Mouse (Mus musculus) midbrain, embryonic 15.5 days (tissue): ENCODE data around the gene Stx17. TPM values are rescaled to one million over a fixed set of nuclear protein-coding genes. Genes with fewer than 3 reads are reported as not detected.

Experiments used
- ATAC-seq: fragments of 200-750 bp; cut with Nextera tagmentation; replicated peaks from 2 replicates; pipeline ENCODE4 v1.8.0; 2017; ENCODE audit warnings: moderate TSS enrichment
- H3K27ac ChIP-seq: fragments of 300-500 bp; sonication (generic); 2 replicates; pipeline ENCODE4 v1.5.1; 2015; ENCODE audit warnings: mild to moderate bottlenecking, inconsistent platforms
- H3K27me3 ChIP-seq: fragments of 300-500 bp; sonication (generic); replicated peaks from 2 replicates; pipeline ENCODE4 v1.6.1; 2015; ENCODE audit warnings: inconsistent platforms
- H3K36me3 ChIP-seq: fragments of 300-500 bp; sonication (generic); replicated peaks from 2 replicates; pipeline ENCODE4 v1.6.1; 2015; ENCODE audit warnings: inconsistent platforms
- H3K4me1 ChIP-seq: fragments of 300-500 bp; sonication (generic); 2 replicates; pipeline ENCODE4 v1.6.1; 2015; ENCODE audit warnings: inconsistent platforms
- H3K4me2 ChIP-seq: fragments of 300-500 bp; sonication (generic); 2 replicates; pipeline ENCODE4 v1.6.1; 2015; ENCODE audit warnings: inconsistent platforms, mild to moderate bottlenecking, moderate library complexity
- H3K4me3 ChIP-seq: fragments of 300-500 bp; sonication (generic); 2 replicates; pipeline ENCODE4 v1.5.1; 2015; ENCODE audit warnings: mild to moderate bottlenecking, inconsistent platforms
- H3K9ac ChIP-seq: fragments of 300-500 bp; sonication (generic); 2 replicates; pipeline ENCODE4 v1.6.1; 2015; ENCODE audit warnings: mild to moderate bottlenecking, inconsistent platforms
- H3K9me3 ChIP-seq: fragments of 300-500 bp; sonication (generic); 2 replicates; pipeline ENCODE4 v1.6.1; 2016; ENCODE audit warnings: inconsistent platforms
- WGBS: fragments of 180-500 bp; shearing (Covaris S2); methylation state at CpG from one replicate; pipeline ENCODE4 v1.1.7; 2015; ENCODE audit warnings: mixed read lengths; 5-methylcytosine and 5-hydroxymethylcytosine counted together
- microRNA counts: library from miRNA; unstranded; fragments of <30 nt; microRNA quantifications from one replicate; lab custom pipeline; 2016
- microRNA-seq: library from miRNA; unstranded; fragments of <30 nt; microRNA quantifications from one replicate; pipeline ENCODE4, GENCODE M21; 2016
- polyA plus RNA-seq: library from polyadenylated mRNA; unstranded; fragments of >200 nt; fragmentation: Nextera tagmentation; extraction: Ambion mirVana; gene quantifications from 2 replicates; pipeline ENCODE4 v1.2.1, GENCODE M21; 2015

The Stx17 gene
- polyA plus RNA-seq, 1 experiment from 2014 or later: 23.0 TPM

DNA sequence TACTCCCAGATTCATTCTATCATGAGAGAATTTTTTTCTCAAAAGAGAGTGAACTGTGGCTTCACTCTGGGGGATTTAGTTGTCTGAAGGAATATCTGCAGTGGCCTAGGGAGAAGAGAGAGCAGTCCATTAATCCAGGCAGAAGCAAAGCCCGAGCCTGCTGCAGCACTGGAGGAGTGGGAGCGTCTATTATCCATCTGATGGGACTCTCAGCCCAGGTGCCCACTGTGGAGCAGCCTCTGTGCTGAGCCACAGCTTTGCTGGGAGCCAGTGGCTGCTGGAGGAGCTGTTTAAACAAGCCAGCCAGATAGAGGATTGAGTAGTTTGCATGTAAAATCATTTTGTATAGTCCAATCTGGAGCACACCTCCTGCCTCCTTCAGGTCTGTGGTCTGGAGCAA is 56.2 kb downstream of the Stx17 start:
- 0 out of 2 replicates have a peak overlapping the region, but pooled peaks have one; percentile 29 for H3K27ac ChIP-seq
- peaks cover 3% of the 10 kb centered on the region for H3K4me1 ChIP-seq
- peak; percentile 52; the same call in 1 of the 2 replicates for ATAC-seq
- H3K36me3 ChIP-seq: no peaks in the 10 kb centered on the region
- H3K4me3 ChIP-seq: no peak overlapping the region
- H3K27me3 ChIP-seq: no peaks in the 10 kb centered on the region
- no peaks in the 10 kb centered on the region for H3K9me3 ChIP-seq
- H3K4me2 ChIP-seq: no peak overlapping the region
- no peak overlapping the region for H3K9ac ChIP-seq
- 16% methylated on average over 2 of the region's 2 CpGs for WGBS

DNA sequence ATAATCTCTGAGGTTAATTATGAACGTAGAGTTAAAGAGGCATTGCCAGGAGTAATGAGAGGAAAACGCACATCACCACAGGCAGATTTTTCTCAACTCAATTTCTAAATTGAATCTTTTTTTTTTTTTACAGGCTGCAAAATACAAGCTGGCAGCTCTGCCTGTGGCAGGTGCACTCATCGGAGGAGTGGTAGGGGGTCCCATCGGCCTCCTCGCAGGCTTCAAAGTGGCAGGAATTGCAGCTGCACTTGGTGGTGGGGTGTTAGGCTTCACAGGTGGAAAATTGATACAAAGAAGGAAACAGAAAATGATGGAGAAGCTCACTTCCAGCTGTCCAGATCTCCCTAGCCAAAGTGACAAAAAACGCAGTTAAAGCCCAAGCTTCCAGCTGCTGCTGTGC is 56.7 kb downstream of the Stx17 start:
- Histone ChIP-seq H3K4me2 (no peak overlapping the region), H3K4me3 (no peak overlapping the region), H3K9me3 (no peaks in the 10 kb centered on the region), H3K27me3 (no peaks in the 10 kb centered on the region), H3K4me1 (peaks cover 3% of the 10 kb centered on the region), H3K9ac (no peak overlapping the region), H3K27ac (no peak overlapping the region), H3K36me3 (no peaks in the 10 kb centered on the region)
- WGBS: 55% methylated on average over 6 of the region's 6 CpGs
- no peak for ATAC-seq

DNA sequence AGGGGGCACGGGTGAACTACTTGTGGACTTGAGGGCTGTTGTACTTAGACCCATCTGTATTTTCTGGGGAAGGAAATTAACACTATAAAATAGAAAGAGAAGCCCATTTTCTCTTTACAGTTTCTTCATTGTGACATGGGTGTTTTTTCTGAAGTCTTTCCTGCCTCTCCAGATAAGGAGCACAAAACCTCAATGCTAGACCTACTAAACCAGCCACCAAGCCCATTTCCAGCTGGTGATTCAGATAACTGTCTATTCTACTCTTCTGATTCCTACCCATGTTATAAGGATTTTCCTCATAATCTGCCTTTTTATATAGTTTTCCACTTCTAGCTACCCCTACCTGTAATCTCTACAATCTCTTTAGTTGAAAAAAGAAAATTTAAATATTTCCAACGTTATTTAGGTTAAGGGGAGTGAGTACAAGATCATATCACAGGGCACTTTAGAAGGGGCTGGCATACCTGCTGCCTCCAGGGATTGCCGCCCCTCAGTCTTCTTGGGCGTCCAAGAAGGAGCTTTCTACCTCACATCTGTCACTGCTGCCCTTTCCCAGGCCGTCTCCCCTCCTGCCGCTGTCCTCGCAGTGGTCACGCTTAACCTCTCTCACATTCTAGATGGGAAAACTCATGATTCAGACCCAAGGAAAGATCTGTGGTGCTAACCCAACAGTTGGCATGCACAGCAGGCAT is 57.5 kb downstream of the Stx17 start:
- no peaks in the 10 kb centered on the region for H3K27me3 ChIP-seq
- no peaks in the 10 kb centered on the region for H3K9me3 ChIP-seq
- H3K4me1 ChIP-seq: peaks cover 3% of the 10 kb centered on the region
- no peaks in the 10 kb centered on the region for H3K36me3 ChIP-seq
- ATAC-seq: no peak
- WGBS: 91% methylated on average over 8 of the region's 8 CpGs
- H3K4me2 ChIP-seq: no peak overlapping the region
- H3K4me3 ChIP-seq: no peak overlapping the region
- H3K27ac ChIP-seq: no peak overlapping the region
- no peak overlapping the region for H3K9ac ChIP-seq

DNA sequence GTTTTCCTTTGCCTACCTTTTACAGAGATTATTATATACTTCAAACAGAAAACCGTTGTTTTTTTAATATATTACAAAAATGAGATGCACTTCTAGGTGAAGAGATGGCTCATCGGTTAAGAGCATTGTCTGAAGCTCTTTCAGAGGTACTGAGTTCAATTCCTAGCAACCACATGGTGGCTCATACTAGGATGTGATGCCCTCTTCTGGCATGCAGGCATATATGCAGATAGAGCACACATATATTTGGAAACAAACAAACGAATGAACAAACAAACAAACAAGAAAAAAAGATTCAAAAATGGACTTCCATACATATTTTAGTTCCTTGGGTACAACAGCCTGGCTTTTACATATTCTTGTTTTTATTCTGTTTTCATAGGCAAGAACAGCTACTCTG is 73.2 kb downstream of the Stx17 start:
- no peak for ATAC-seq
- 0 out of 2 replicates have a peak, but pooled peaks cover 7% of the 10 kb centered on the region for H3K36me3 ChIP-seq
- H3K9me3 ChIP-seq: no peaks in the 10 kb centered on the region
- H3K4me2 ChIP-seq: no peak overlapping the region
- H3K9ac ChIP-seq: no peak overlapping the region
- H3K27me3 ChIP-seq: no peaks in the 10 kb centered on the region
- H3K4me3 ChIP-seq: no peak overlapping the region
- no peaks in the 10 kb centered on the region for H3K4me1 ChIP-seq
- H3K27ac ChIP-seq: no peak overlapping the region
- 90% methylated on average over 3 of the region's 3 CpGs for WGBS

DNA sequence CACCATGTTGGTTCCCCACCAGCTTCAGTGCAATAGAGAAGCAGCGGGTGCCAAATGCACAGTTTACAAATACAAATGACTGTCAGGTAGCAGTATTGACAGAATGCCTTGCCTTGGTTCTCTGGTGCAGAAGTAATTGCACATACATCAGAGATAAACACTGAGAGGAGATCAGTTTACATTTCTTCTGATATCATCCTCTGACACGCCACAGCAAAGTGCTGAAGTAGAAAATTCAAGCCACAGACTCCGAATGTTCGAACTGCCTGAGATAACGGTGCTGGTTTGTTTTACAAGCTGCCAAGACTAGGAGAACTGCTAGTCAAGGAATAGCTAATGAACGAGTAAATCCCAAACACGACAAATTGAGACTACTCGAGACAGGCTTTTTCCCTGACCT is 73.7 kb downstream of the Stx17 start:
- no peak for ATAC-seq
- Histone ChIP-seq H3K4me2 (no peak overlapping the region), H3K27me3 (no peaks in the 10 kb centered on the region), H3K4me3 (no peak overlapping the region), H3K9me3 (no peaks in the 10 kb centered on the region), H3K4me1 (no peaks in the 10 kb centered on the region), H3K36me3 (0 out of 2 replicates have a peak, but pooled peaks cover 7% of the 10 kb centered on the region), H3K27ac (no peak overlapping the region), H3K9ac (no peak overlapping the region)
- 83% methylated on average over 8 of the region's 8 CpGs for WGBS

DNA sequence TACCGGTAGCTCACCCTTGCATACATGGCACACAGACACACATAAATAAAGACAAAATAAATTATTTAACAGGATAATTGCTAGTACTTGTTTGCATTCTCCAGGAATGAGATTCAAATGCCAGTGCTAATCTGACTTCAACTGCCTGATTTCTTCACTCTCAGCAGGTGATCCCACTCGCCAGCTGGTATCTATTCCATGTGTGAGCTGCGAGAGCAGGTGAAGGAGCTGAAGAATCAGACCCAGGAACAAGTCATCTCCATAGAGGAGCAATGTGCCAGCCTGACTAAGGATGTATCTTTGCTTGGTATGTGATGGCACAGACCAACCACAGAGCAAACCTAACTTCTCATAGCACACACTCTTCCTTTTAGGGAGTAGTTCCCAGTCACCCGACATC is 78.8 kb downstream of the Stx17 start:
- Histone ChIP-seq H3K4me1 (no peaks in the 10 kb centered on the region), H3K4me2 (no peak overlapping the region), H3K36me3 (0 out of 2 replicates have a peak, but pooled peaks cover 11% of the 10 kb centered on the region), H3K9ac (no peak overlapping the region), H3K4me3 (no peak overlapping the region), H3K9me3 (no peaks in the 10 kb centered on the region), H3K27ac (no peak overlapping the region), H3K27me3 (no peaks in the 10 kb centered on the region)
- ATAC-seq: no peak
- WGBS: 79% methylated on average over 4 of the region's 4 CpGs

DNA sequence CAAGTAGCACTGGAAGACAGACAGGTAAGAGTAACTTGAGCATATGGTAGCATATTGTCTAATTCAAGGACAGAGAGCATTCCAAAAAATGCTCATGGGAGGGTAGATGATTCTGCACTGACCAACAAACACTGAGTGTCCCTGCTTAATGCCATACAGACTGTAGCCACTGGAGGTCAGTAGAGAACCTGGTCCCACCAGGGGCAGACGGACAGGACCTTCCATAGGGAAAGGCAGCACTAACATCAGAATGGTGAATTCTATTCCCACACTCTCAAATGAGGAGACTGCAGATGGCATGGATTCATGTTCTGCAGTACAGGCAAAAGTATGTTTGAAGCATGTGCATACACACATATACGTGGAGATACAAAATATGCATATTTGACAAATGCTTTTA is 100.5 kb downstream of the Stx17 start:
- 0 out of 2 replicates have a peak, but pooled peaks have one; percentile 17 for ATAC-seq
- no peaks in the 10 kb centered on the region for H3K4me1 ChIP-seq
- no peaks in the 10 kb centered on the region for H3K27me3 ChIP-seq
- WGBS: 11% methylated on average over 2 of the region's 2 CpGs
- no peaks in the 10 kb centered on the region for H3K9me3 ChIP-seq
- H3K36me3 ChIP-seq: no peaks in the 10 kb centered on the region
- no peak overlapping the region for H3K4me2 ChIP-seq
- no peak overlapping the region for H3K27ac ChIP-seq
- no peak overlapping the region for H3K4me3 ChIP-seq
- H3K9ac ChIP-seq: no peak overlapping the region

DNA sequence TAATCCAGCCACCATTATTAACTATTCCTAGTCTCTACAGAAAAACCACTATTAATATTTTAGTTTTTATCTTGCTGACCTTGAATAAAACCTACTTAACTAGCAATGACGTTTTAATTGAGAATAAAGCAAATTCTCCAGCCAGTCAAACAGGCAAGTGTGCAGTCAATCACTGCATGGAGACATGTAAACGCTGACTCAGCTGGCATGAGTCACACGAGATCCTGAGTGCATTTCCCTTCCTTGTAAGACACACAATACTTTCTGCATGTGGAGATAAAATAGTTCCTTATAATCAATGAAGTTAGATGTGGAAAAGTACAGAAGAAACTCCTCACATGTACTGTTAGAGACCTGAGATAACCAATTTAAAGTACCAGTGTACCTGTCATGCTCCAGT is 100.9 kb downstream of the Stx17 start:
- no peak for ATAC-seq

DNA sequence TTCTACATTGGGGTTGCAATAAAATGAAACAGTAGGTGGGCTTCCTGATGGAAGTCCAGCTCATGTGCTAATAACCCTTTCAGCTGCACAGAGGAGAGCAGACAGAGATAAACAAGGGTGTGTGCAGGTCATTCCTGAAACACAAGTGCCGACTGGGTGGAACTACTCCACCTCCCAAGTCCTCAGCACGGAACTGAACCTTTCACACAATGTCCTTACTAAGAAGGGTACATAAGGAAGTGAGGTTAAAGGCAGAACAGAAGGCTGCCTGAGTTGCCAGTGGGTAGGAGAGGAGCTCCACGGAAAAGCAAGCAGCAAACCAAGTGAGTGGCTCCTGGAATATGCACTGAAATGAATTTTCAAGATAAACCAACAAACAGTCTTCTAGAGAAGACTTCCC is 102.1 kb downstream of the Stx17 start:
- no peak for ATAC-seq

More for the DNA sequence above, 100.9 kb downstream of the Stx17 start:
- Histone ChIP-seq H3K4me2 (no peak overlapping the region), H3K27me3 (no peaks in the 10 kb centered on the region), H3K4me1 (no peaks in the 10 kb centered on the region), H3K9me3 (no peaks in the 10 kb centered on the region), H3K4me3 (no peak overlapping the region), H3K27ac (no peak overlapping the region), H3K36me3 (no peaks in the 10 kb centered on the region), H3K9ac (no peak overlapping the region)
- 57% methylated on average over 3 of the region's 3 CpGs for WGBS

More for the DNA sequence above, 102.1 kb downstream of the Stx17 start:
- no peaks in the 10 kb centered on the region for H3K4me1 ChIP-seq
- H3K4me2 ChIP-seq: no peak overlapping the region
- no peaks in the 10 kb centered on the region for H3K9me3 ChIP-seq
- no peak overlapping the region for H3K9ac ChIP-seq
- no peaks in the 10 kb centered on the region for H3K27me3 ChIP-seq
- H3K36me3 ChIP-seq: no peaks in the 10 kb centered on the region
- no peak overlapping the region for H3K27ac ChIP-seq
- WGBS: 71% methylated on average over 3 of the region's 3 CpGs
- H3K4me3 ChIP-seq: no peak overlapping the region

MicroRNA genes within 50 kb of the gene (microRNA counts, 519-probe panel; counts per million panel counts)
- microRNA mmu-miR-1958 (lab: Ali Mortazavi, UCI): 2,071 counts per million, percentile 21 among the panel's probes with 10 or more counts

Small RNA genes within 50 kb of the gene (microRNA-seq; reads per million reads assigned to microRNA genes)
- not detected for gene Mir1958

Other genes starting within 250 kb of the Stx17 start
- gene Nr4a3, start 79.8 kb upstream of the Stx17 start, polyA plus RNA-seq: 1.3 and 1.4 TPM in 2 replicates
- 58.7 and 62.1 TPM in 2 replicates for gene Erp44, start 154.6 kb downstream of the Stx17 start, polyA plus RNA-seq
- gene Invs, start 154.8 kb downstream of the Stx17 start, polyA plus RNA-seq: 6.4 and 8.3 TPM in 2 replicates